Mouse (Mus musculus) retina, embryonic 14.5 days (tissue): ENCODE measurements at regions not wholly inside any gene's neighbourhood (a gene's known extent, or its start where the extent isn't known, plus 50 kb on each side); places are given as distances from the start of the nearest gene placed in this dataset.

ENCODE experiments used
- DNase-seq: peaks from one replicate; pipeline ENCODE4 v3.0.0-alpha.2; 2015; ENCODE audit warnings: low spot score

- DNase-seq: no peak
Observed at GRCm38 (mm10) chr3:127995678-127996077, 99.6 kb upstream of the Fam241a start.

GRCm38 (mm10) chr3:127987583-127987982, 91.5 kb upstream of the Fam241a start:
- DNase-seq: no peak

GRCm38 (mm10) chr3:127985165-127985564, 89.0 kb upstream of the Fam241a start:
- no peak for DNase-seq

GRCm38 (mm10) chr3:127977240-127977639, 81.1 kb upstream of the Fam241a start:
- no peak for DNase-seq

- peak; percentile 76 for DNase-seq
Observed at GRCm38 (mm10) chr3:127970891-127971290, 74.8 kb upstream of the Fam241a start.

- DNase-seq: no peak
Observed at GRCm38 (mm10) chr3:127967170-127967569, 71.0 kb upstream of the Fam241a start.

GRCm38 (mm10) chr3:127966214-127966613, 70.1 kb upstream of the Fam241a start:
- DNase-seq: no peak

GRCm38 (mm10) chr3:127958919-127959684, 63.0 kb upstream of the Fam241a start:
- DNase-seq: peak; percentile 8

- DNase-seq: no peak
Observed at GRCm38 (mm10) chr3:127954856-127955255, 58.7 kb upstream of the Fam241a start.

GRCm38 (mm10) chr3:127953610-127954009, 57.5 kb upstream of the Fam241a start:
- DNase-seq: no peak

GRCm38 (mm10) chr3:127948898-127949620, 52.9 kb upstream of the Fam241a start:
- DNase-seq: peak; percentile 93

GRCm38 (mm10) chr3:127948326-127948725, 52.2 kb upstream of the Fam241a start:
- DNase-seq: no peak
